Mouse (Mus musculus): ENCODE data around the gene Nck1. TPM values are rescaled to one million over a fixed set of nuclear protein-coding genes. Genes with fewer than 3 reads are reported as not detected.

Gene Nck1
- 47.5 and 61.0 TPM in 2 replicates for total RNA-seq (2015)
- 61.3 and 69.6 TPM in 2 replicates for total RNA-seq (2017)

DNA sequence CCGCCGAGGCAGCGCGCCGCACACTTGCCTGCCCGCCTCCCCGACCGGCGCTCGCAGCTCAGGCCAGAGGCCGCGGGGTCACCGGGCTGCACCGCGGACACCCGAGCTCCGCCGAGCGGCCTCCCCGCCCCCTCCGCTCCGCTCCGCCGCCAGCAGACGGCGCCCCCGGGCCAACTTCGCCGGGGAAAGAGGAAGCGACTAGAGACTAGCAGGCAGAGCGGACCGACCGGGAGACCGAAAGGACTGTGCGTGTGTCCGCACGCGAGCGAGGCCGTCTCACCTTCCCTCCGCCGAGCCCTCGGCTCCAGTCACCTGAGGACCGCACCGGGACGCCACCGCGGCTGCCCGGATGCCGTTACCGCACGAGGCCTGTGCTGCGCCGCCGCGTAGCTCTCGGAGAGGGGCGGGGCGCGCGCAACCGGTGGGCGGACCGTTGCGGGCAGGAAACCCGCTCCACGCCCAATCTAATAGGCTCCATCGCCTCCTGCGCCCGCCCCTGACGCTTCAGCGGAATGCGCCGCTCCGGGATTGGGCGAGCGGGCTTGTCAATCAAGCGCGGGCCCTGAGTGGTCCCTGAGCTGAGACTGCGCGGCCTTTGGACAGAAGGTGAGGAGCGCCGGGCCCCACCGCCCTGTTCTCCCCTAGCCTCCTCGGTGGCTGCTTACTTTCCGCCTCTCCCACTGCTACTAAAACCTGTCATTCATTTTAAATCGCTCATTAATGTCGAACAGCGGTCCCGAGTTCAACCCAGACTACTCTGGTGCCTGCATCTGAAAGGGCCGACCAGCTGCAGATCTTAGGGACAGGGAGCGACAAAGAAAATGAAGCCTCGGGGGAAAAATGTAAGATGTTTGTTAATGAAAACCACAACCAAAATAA is at the start of gene Nck1:
Gene Nck1, minus strand, starts transcription at position 420 of the 879 bp plus-strand sequence.
- ATAC-seq (ENCODE audit: poor library complexity, severe bottlenecking), result peak; percentile 89

GRCm38 (mm10) chr9:100590462-100590861 is 44.5 kb upstream of the Nck1 start:
- ATAC-seq (ENCODE audit: poor library complexity, severe bottlenecking), result no peak

DNA sequence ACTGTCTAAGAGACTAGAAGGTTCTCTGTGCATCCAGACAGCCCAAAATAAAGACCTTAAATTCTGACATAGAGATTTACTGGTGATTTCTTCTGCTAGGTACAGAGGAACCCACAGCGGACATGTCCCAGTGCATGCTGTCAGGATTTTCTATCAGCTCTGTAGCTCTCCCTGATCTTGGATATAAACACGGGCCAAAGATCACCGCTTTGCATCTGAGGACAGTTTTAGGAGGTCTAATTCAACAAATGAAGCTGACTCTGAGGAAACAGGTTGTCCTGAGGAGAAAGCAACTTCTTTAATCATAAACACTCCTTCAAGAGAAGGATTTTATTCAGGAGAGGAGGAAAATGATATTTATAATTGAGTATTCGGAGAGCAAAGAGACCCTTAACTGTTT is 38.1 kb upstream of the Nck1 start:
- no peak for ATAC-seq (ENCODE audit: poor library complexity, severe bottlenecking)

GRCm38 (mm10) chr9:100582883-100583575 is 37.1 kb upstream of the Nck1 start:
- ATAC-seq (ENCODE audit: poor library complexity, severe bottlenecking), result no peak

DNA sequence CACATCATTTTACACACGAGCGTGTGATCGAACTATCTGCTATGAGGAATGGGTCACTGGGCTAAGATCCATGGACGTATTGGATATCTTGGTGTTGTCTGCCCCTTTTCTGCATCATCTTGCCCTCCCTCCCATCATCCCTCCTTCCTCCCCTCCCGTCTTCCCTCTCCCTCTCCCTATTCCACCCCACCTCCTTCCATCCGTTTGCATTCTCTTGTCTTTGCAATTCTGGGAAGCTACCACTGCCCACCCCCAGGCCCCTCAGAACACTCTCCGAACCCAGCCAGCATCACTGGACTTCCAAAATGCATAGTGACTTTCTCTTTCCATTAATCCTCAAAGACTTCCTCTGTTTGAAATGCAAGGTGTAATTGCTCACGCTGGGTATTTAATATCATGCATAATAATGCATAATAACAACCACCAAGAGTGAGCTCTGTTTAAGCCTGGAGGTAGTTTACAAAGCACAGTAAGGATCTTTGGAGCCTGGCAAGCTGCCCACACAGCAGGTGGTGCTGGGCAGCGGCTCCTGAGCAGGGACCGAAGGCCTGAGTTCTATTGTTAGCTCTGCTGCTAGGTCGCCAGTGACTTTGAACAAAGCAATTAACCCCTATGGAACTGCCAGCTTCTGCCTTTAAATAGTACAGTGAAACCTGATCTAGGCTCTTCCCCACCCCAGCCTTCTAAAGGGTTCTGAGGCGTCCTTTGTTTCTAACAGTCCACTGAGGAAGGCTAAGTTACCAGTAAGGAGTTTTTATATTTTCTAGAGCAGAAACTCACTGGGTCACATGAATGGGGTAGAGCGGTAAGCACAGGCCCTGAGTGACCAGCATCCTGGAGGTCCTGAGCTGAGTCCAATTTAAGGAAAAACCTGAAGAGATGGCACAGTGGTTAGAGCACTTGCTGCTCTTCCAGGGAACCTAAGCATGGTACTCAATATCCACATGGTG is 35.9 kb upstream of the Nck1 start:
- no peak for ATAC-seq (ENCODE audit: poor library complexity, severe bottlenecking)

DNA sequence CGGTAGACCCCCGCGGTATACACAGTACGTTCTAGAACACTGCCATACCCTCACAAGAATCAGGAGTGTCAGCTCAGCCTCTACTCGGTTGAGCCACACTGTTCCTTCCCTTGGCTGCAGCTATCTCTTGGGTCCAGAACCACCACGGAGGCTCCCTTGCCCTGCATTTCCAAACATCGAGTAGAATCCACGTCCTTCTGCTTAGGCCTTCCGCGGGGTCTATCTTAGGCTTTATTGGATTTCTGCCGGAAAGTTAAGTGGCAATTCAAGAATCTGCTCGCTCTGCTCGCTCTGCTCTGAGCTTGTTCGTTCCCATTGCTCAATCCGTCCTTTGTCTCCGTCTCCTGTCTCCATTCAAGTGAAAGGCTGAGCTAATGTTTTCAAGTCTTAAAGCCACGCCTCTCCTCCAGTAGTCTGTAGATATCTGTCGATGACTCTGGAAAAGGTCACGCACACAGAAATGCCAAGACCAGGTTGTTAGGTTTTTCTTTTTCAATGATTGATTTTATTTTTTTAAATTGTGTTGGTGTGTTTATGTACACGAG is 34.3 kb upstream of the Nck1 start:
- no peak for ATAC-seq (ENCODE audit: poor library complexity, severe bottlenecking)

GRCm38 (mm10) chr9:100573942-100574341 is 28.0 kb upstream of the Nck1 start:
- ATAC-seq (ENCODE audit: poor library complexity, severe bottlenecking), result no peak

- ATAC-seq (ENCODE audit: poor library complexity, severe bottlenecking), result no peak
Measured at GRCm38 (mm10) chr9:100573300-100573699, 27.4 kb upstream of the Nck1 start.

DNA sequence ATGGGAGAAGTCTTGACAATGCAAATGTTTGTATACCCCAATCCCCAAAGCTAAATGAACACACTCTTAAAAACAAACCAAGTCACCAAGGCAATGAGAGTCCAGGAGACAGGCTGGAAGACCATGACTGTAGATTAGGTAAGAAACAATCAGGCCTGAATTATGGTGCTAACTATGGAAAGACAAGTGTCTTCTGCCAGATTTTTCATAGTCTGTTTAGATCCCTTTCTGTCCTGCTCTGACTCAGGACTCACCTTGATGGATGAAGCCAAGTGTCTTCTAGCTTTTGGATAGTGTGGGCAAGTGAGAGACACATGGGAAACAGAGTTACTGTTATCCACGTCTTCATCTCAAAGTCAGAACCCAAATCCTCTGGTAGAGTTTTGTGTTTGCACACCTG is 25.6 kb upstream of the Nck1 start:
- ATAC-seq (ENCODE audit: poor library complexity, severe bottlenecking), result no peak

- peak; percentile 62 for ATAC-seq (ENCODE audit: poor library complexity, severe bottlenecking)
Measured at GRCm38 (mm10) chr9:100570626-100571233, 24.8 kb upstream of the Nck1 start, which contains the start of gene Slc35g2. Slc35g2 (minus strand) TSS chr9:100571090.

GRCm38 (mm10) chr9:100569798-100570625 is 24.1 kb upstream of the Nck1 start:
- ATAC-seq (ENCODE audit: poor library complexity, severe bottlenecking), result peak; percentile 68

DNA sequence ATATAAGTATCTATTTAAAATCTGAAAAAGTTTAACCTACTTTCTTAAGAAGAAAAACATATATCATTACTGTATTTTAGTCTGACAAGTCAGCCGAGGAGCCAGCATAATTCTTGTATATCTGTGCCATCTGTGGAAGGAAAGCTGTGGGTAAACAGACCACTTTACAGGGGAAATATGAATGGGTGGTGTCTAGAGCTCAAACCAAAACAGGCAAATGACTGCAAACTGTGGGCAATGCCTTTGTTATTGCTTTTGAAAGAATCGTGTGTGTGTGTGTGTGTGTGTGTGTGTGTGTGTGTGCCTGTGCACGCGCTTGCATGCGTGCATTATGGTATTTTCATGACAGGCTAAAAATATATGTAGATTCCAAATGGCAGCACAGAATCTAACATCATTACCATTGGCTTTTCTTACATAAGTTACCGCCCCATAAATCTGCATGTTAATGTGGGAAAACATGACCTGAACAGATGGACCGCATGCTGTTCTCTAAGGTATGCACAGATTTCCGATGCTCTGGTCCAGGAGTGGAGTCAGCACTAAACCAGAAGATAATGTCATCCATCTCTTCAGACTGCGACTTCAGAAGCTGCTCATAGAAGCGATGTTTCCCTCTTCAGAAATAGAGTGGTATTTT is 14.4 kb upstream of the Nck1 start:
- no peak for ATAC-seq (ENCODE audit: poor library complexity, severe bottlenecking)

DNA sequence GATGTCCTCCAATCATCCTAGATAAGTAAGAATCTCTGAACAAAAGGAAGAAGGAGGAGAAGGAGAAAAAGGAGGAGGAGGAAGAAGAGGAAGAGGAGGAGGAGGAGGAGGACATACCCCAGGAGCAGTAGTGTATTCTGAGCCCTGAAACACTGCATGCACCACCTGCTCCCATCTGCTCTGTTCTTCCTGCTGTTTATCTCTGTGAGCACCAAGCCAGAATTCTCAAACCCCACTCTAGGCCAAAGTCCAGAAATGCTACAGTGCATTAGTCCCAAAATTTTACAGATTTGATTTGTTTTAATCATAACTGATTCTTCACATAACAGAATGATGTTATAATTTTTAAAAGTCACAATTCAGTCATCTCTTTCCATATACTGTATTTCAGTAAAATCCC is 13.1 kb upstream of the Nck1 start:
- ATAC-seq (ENCODE audit: poor library complexity, severe bottlenecking), result no peak

GRCm38 (mm10) chr9:100558023-100558573 is 12.2 kb upstream of the Nck1 start:
- no peak for ATAC-seq (ENCODE audit: poor library complexity, severe bottlenecking)

DNA sequence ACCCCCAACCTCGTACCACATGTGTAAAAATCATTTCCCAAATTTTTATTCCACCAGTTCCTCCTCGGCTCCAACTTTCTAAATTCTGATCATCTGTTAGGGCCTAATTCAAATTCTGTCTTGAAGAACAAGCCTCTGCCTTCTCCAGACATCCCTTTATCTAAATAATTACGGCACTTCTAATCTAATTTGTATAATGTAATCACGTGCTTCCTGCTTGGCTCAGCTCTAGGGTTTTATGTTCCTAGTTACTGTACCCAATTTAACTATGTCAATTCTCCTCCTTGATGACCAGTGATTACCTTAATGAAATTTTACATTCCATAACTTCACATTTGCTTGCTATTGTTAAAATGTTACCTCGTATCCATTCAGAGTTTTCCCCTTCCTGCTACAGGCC is 9.8 kb upstream of the Nck1 start:
- ATAC-seq (ENCODE audit: poor library complexity, severe bottlenecking), result no peak

- ATAC-seq (ENCODE audit: poor library complexity, severe bottlenecking), result no peak
Measured at GRCm38 (mm10) chr9:100548313-100548712, 2.4 kb upstream of the Nck1 start.

GRCm38 (mm10) chr9:100546594-100546910 is 618 bp upstream of the Nck1 start:
- ATAC-seq (ENCODE audit: poor library complexity, severe bottlenecking), result peak; percentile 34

GRCm38 (mm10) chr9:100544948-100545714 is 803 bp downstream of the Nck1 start:
- peak; percentile 11 for ATAC-seq (ENCODE audit: poor library complexity, severe bottlenecking)

Measured in megakaryocyte, adult 5-6 weeks (primary cell).